Mouse (Mus musculus) midbrain, embryonic 16.5 days (tissue): ENCODE measurements around the gene Tmem52. TPM values are rescaled to one million over a fixed set of nuclear protein-coding genes. Genes with fewer than 3 reads are reported as not detected.

Experiments used
- ATAC-seq: fragments of 200-750 bp; cut with Nextera tagmentation; 2 replicates; pipeline ENCODE4 v1.8.0; 2017; ENCODE audit warnings: moderate TSS enrichment
- H3K27ac ChIP-seq: fragments of 300-500 bp; sonication (generic); 2 replicates; pipeline ENCODE4 v1.5.1; 2014; ENCODE audit warnings: mild to moderate bottlenecking, low read length, mixed read lengths
- H3K27me3 ChIP-seq: fragments of 300-500 bp; sonication (generic); 2 replicates; pipeline ENCODE4 v1.6.1; 2014; ENCODE audit warnings: low read depth, low read length, mixed read lengths; ENCODE audit not compliant: control insufficient read depth, insufficient read depth
- H3K36me3 ChIP-seq: fragments of 300-500 bp; sonication (generic); 2 replicates; pipeline ENCODE4 v1.6.1; 2014; ENCODE audit warnings: mild to moderate bottlenecking, low read length, moderate library complexity, mixed read lengths; ENCODE audit not compliant: control insufficient read depth, insufficient read depth
- H3K4me1 ChIP-seq: fragments of 300-500 bp; sonication (generic); 2 replicates; pipeline ENCODE4 v1.6.1; 2014; ENCODE audit warnings: mild to moderate bottlenecking, low read length, mixed read lengths; ENCODE audit not compliant: control insufficient read depth, insufficient read depth
- H3K4me2 ChIP-seq: fragments of 300-500 bp; sonication (generic); 2 replicates; pipeline ENCODE4 v1.6.1; 2014; ENCODE audit warnings: mild to moderate bottlenecking, low read length, mixed read lengths
- H3K4me3 ChIP-seq: fragments of 300-500 bp; sonication (generic); 2 replicates; pipeline ENCODE4 v1.5.1; 2014; ENCODE audit warnings: low read depth, mild to moderate bottlenecking, low read length, moderate library complexity, mixed read lengths
- H3K9ac ChIP-seq: fragments of 300-500 bp; sonication (generic); 2 replicates; pipeline ENCODE4 v1.6.1; 2014; ENCODE audit warnings: low read depth, low read length, mixed read lengths
- H3K9me3 ChIP-seq: fragments of 300-500 bp; sonication (generic); replicated peaks from 2 replicates; pipeline ENCODE4 v1.6.1; 2014; ENCODE audit warnings: mild to moderate bottlenecking, low read length, mixed read lengths; ENCODE audit not compliant: control insufficient read depth, poor library complexity, severe bottlenecking
- WGBS: fragments of 180-500 bp; shearing (Covaris S2); extraction: QIAGEN DNeasy Blood & Tissue Kit; methylation state at CpG from one replicate; pipeline ENCODE4 v1.1.7; 2014; 5-methylcytosine and 5-hydroxymethylcytosine counted together
- polyA plus RNA-seq: library from polyadenylated mRNA; unstranded; fragments of >200 nt; fragmentation: Nextera tagmentation; extraction: Ambion mirVana; gene quantifications from 2 replicates; pipeline ENCODE4 v1.2.1, GENCODE M21; 2015

Tmem52 gene
- polyA plus RNA-seq, 1 experiment from 2014 or later: not detected

DNA sequence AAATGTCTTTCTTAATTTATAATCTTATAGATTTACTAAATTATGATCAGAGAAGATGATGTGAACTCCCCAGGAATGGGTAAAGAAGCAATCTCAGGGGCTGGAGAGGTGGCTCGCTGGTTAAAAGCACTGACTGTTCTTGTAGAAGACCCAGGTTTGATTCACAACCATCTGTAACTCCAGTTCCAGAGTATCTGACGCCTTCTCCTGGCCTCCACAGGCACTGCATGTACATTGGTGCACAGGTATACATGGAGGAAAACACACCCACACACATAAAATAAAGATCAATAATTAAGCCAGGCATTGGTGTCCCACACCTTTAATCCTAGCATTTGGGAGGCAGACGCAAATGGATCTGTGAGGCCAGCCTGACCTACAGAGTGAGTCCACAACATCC, 26.1 kb upstream of the Tmem52 start:
- H3K27ac ChIP-seq: no peak overlapping the region
- H3K4me3 ChIP-seq: no peak overlapping the region
- no peaks in the 10 kb centered on the region for H3K9me3 ChIP-seq
- H3K4me1 ChIP-seq: no peaks in the 10 kb centered on the region
- no peaks in the 10 kb centered on the region for H3K27me3 ChIP-seq
- H3K36me3 ChIP-seq: no peaks in the 10 kb centered on the region
- WGBS: 75% methylated on average over 3 of the region's 3 CpGs
- no peak for ATAC-seq
- no peak overlapping the region for H3K4me2 ChIP-seq
- H3K9ac ChIP-seq: no peak overlapping the region

DNA sequence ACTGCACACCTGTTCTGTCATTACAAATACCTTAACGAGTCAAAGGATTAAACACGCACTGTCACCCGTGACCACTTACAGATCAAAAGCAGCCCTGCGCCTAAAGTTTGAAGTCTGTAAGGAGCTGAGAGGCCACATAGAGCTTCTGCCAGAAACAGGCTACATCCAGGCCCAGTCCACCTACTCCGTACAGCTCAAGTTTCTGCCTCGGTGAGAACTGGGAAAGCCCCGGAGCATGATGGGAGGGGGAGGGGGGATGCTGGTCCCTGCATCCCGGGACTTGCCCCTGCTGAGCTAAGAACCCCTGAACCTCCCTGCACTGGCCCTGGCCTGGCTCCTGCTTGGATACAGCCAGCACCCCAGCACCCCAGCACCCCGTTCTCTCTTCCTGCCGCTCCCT, 17.3 kb upstream of the Tmem52 start:
- Histone ChIP-seq H3K9me3 (no peaks in the 10 kb centered on the region), H3K4me1 (no peaks in the 10 kb centered on the region), H3K9ac (no peak overlapping the region), H3K4me3 (no peak overlapping the region), H3K4me2 (no peak overlapping the region), H3K27me3 (no peaks in the 10 kb centered on the region), H3K36me3 (no peaks in the 10 kb centered on the region), H3K27ac (no peak overlapping the region)
- ATAC-seq: no peak
- WGBS: 32% methylated on average over 10 of the region's 10 CpGs

DNA sequence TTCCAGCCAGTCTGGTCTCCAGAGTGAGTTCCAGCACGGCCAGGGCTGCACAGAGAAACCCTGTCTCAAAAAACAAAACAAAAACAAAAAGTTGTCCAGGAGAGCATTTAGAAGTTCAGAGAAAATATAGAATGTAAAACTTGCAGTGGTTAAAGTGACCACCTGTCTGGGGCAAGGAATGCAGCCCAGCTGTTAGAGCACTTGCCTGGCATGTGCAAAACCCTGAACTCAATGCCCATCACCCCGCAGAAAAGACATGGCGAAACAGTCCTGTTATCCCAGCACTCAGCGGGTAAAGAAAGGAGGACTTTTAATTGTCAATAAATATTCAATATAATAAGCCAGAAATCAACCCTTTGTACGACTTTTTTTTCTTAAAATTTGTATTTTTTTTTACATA, 10.3 kb upstream of the Tmem52 start:
- 85% methylated on average over 5 of the region's 5 CpGs for WGBS
- ATAC-seq: no peak
- H3K4me2 ChIP-seq: no peak overlapping the region

DNA sequence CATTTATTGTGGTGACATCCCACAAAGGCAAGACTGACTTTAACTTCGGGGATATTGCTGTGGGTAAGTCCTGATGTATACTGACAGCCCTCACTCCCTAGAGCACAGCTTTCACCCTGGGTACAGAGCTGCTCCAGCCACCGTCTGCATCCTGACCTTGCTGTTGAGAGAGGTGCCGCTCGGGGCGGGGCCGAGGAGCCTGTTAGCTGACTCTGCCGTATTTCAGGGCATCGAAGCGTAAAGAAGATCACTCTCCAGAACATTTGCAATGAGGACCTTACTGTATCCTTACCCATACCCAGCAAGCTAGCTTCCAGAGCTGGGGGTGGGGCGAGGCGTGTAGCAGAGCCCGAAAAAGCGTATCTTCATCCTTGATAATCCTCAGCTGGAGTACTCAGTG, 5.9 kb upstream of the Tmem52 start:
- H3K27me3 ChIP-seq: no peaks in the 10 kb centered on the region
- no peaks in the 10 kb centered on the region for H3K36me3 ChIP-seq
- H3K4me1 ChIP-seq: no peaks in the 10 kb centered on the region
- H3K27ac ChIP-seq: no peak overlapping the region
- 83% methylated on average over 13 of the region's 13 CpGs for WGBS
- no peaks in the 10 kb centered on the region for H3K9me3 ChIP-seq
- ATAC-seq: no peak
- H3K9ac ChIP-seq: no peak overlapping the region
- no peak overlapping the region for H3K4me2 ChIP-seq
- H3K4me3 ChIP-seq: no peak overlapping the region

More for the DNA sequence above, 10.3 kb upstream of the Tmem52 start:
- Histone ChIP-seq H3K36me3 (no peaks in the 10 kb centered on the region), H3K4me1 (no peaks in the 10 kb centered on the region), H3K9me3 (no peaks in the 10 kb centered on the region), H3K27me3 (no peaks in the 10 kb centered on the region), H3K9ac (no peak overlapping the region), H3K4me3 (no peak overlapping the region), H3K27ac (no peak overlapping the region)

DNA sequence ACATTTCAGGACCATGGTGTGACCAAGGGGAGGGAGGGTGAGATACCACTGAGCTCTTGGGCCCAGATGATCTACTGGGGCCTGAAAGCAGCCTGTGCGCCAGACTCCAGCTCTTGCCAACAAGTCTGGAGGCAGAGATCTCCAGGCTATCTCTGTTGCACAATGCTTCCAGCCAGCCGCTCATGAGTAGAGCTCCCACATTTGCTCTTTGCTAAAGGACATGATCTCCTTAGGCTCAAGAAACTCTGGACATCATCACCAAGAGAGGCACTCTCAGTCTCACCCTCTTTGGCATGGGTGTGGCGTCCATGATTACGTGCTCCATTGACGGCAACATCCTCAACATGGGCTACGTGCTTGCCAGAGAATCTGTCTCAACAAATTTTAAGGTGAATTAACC, 5.3 kb upstream of the Tmem52 start:
- no peak overlapping the region for H3K27ac ChIP-seq
- no peak overlapping the region for H3K4me3 ChIP-seq
- ATAC-seq: no peak
- WGBS: 92% methylated on average over 6 of the region's 6 CpGs
- no peaks in the 10 kb centered on the region for H3K36me3 ChIP-seq
- no peak overlapping the region for H3K9ac ChIP-seq
- no peaks in the 10 kb centered on the region for H3K27me3 ChIP-seq
- no peaks in the 10 kb centered on the region for H3K4me1 ChIP-seq
- no peaks in the 10 kb centered on the region for H3K9me3 ChIP-seq
- H3K4me2 ChIP-seq: no peak overlapping the region

DNA sequence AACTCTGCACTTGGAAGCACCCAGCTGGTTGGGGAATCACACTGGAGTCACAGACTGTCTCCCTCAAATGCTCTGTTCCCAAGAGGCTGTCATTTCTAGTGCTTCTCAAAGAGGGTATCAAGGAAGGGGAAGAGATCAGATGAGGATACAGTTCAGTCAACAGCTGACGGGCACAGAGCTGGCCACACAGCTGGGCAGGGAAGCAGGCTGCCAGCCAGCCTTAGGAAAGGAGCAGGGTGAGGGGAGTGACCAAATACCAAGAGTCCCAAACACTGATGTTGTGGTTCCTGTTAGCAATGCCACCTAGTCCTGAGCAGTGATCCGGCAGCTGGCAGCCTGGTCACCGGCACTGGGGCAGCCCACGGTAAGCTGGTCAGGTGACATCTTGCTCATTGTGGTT, 4.9 kb upstream of the Tmem52 start:
- no peak overlapping the region for H3K27ac ChIP-seq
- no peaks in the 10 kb centered on the region for H3K9me3 ChIP-seq
- H3K36me3 ChIP-seq: no peaks in the 10 kb centered on the region
- no peak overlapping the region for H3K4me2 ChIP-seq
- no peak overlapping the region for H3K4me3 ChIP-seq
- no peaks in the 10 kb centered on the region for H3K27me3 ChIP-seq
- ATAC-seq: no peak
- 0 out of 2 replicates have a peak, but pooled peaks cover under 1% of the 10 kb centered on the region for H3K4me1 ChIP-seq
- WGBS: 93% methylated on average over 4 of the region's 4 CpGs
- no peak overlapping the region for H3K9ac ChIP-seq

DNA sequence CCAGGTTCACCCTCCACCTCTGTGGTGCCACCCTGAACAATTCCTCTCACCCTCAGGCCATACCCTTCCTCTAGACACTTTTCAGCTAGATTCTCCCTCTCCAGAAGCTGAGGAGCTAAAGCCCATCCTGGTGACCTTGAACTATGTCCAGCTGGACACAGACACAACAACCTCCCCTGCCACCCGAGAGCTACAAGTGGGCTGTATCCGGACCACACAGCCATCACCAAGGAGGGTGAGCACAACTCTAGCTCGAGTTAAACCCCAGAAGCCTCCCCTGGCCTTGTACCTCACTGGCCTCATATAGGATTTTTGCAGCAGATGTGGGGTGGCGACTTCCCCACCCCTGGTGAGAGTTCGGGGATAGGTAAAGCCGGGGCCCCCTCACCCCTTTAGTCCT, 3.3 kb upstream of the Tmem52 start:
- Histone ChIP-seq H3K4me3 (no peak overlapping the region), H3K9ac (no peak overlapping the region), H3K4me2 (no peak overlapping the region), H3K9me3 (no peaks in the 10 kb centered on the region), H3K27ac (no peak overlapping the region), H3K27me3 (no peaks in the 10 kb centered on the region), H3K36me3 (no peaks in the 10 kb centered on the region), H3K4me1 (0 out of 2 replicates have a peak, but pooled peaks cover 2% of the 10 kb centered on the region)
- ATAC-seq: no peak
- WGBS: 74% methylated on average over 6 of the region's 6 CpGs

DNA sequence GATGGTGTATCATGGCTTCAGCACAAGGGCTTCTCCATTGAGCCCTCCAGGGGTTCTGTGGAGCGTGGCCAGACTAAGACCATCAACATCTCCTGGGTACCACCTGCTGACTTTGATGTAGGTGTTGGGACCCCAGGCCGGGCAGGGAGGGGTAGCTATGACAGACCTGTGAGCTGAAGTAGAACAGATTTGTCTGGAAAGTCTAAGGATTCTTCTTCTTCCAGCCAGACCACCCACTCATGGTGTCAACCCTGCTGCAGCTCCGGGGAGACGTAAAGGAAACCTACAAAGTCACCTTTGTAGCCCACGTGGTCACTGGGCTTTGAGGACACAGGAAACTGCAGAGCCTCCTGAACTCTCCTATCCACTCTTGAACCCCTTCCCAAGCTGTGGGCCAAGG, 2.8 kb upstream of the Tmem52 start:
- WGBS: 82% methylated on average over 5 of the region's 5 CpGs
- Histone ChIP-seq H3K4me2 (no peak overlapping the region), H3K27ac (no peak overlapping the region), H3K4me3 (no peak overlapping the region), H3K9me3 (no peaks in the 10 kb centered on the region), H3K9ac (no peak overlapping the region), H3K27me3 (no peaks in the 10 kb centered on the region), H3K4me1 (0 out of 2 replicates have a peak, but pooled peaks cover 2% of the 10 kb centered on the region), H3K36me3 (no peaks in the 10 kb centered on the region)
- no peak for ATAC-seq

DNA sequence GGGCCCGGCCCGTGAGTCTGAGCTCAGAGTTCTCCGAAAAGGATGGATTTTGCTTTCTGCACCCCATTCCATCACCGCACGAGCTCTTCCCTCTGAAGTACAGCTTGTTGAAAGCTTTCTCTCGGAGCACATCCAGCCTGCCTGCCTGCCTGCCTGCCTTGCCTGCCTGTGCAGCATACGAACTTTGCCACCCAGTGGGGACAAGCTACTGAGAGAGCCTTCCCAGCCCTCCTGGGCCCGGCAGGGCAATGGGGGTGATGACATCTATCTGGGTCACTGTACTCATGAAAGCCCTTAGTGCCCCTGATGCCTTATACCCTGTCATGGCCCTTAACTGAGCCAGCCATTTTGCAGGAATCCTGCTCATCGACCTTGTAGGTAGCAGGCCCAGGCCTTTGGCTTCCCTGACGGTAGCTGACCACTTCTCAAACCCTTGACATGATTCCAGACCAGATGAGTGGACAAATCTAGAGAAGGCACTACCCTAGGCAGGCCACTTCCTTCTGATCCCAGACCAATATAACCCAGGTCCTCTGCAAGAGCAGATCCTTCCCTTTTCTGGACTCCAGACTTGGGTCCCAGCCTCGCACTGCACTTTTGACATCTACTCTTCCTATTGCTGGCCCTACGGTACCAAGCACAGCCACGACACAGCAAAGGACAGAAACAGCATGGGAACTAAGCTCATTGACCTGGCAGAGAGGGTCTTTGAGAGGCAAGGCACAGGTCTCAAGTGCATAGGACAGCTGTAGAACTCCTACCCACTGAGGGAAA, 1.5 kb upstream of the Tmem52 start:
- WGBS: 82% methylated on average over 13 of the region's 13 CpGs
- no peak overlapping the region for H3K4me2 ChIP-seq
- H3K4me3 ChIP-seq: no peak overlapping the region
- H3K9me3 ChIP-seq: no peaks in the 10 kb centered on the region
- H3K27ac ChIP-seq: no peak overlapping the region
- no peaks in the 10 kb centered on the region for H3K27me3 ChIP-seq
- no peaks in the 10 kb centered on the region for H3K36me3 ChIP-seq
- no peak overlapping the region for H3K9ac ChIP-seq
- 0 out of 2 replicates have a peak, but pooled peaks cover 2% of the 10 kb centered on the region for H3K4me1 ChIP-seq
- no peak for ATAC-seq
